Mouse (Mus musculus): ENCODE results near the gene Dnajb14.

- TF ChIP-seq CTCF (IDR thresholded peaks at IDR 0.05; ENCODE audit: borderline replicate concordance, control insufficient read depth, extremely low read depth, insufficient read depth, low read length, poor library complexity) (no peak), POLR2A (IDR thresholded peaks at IDR 0.05; ENCODE audit: control insufficient read depth, extremely low read depth, insufficient read depth, low read length, poor library complexity) (no peak)
These were observed 94.4 kb downstream of the Dnajb14 start for GRCm38 (mm10) chr3:137961736-137962385.

All from thymus, adult 2 months (tissue).